Mouse (Mus musculus) lung, adult 2 months (tissue): ENCODE results near the gene Furin.

Source experiments
- CTCF ChIP-seq: fragments of 200-500 bp; IDR thresholded peaks from 2 replicates; pipeline ENCODE4 v1.5.1; 2011; ENCODE audit warnings: mild to moderate bottlenecking, low read length, control low read depth; ENCODE audit not compliant: insufficient read depth
- POLR2A ChIP-seq: fragments of 200-500 bp; IDR thresholded peaks from 2 replicates; pipeline ENCODE4 v1.6.1; 2011; ENCODE audit warnings: low read depth, mild to moderate bottlenecking, control low read depth, low read length, borderline replicate concordance; ENCODE audit errors: extremely low read depth

- no peak for TF ChIP-seq CTCF
- TF ChIP-seq POLR2A: no peak
Measured at GRCm38 (mm10) chr7:80436571-80436970, 31.3 kb upstream of the Furin start.
